Mouse (Mus musculus) urinary bladder, postnatal 10 days (tissue): Measurements from ENCODE around the gene Fosb.

Experiments
- DNase-seq: peaks from one replicate; pipeline ENCODE4 v3.0.0; 2022; ENCODE audit warnings: low spot score

Gene Fosb

GRCm38 (mm10) chr7:19306819-19307738, 2.8 kb downstream of the Fosb start:
- no peak for DNase-seq

- no peak for DNase-seq
Observed at GRCm38 (mm10) chr7:19305796-19306765, 3.8 kb downstream of the Fosb start.

- no peak for DNase-seq
Observed at GRCm38 (mm10) chr7:19305413-19305735, 4.5 kb downstream of the Fosb start.

GRCm38 (mm10) chr7:19304501-19305412, 5.1 kb downstream of the Fosb start:
- no peak for DNase-seq

GRCm38 (mm10) chr7:19303770-19304169, 6.1 kb downstream of the Fosb start:
- no peak for DNase-seq

GRCm38 (mm10) chr7:19303046-19303305, 6.9 kb downstream of the Fosb start:
- DNase-seq: no peak

- no peak for DNase-seq
Observed at GRCm38 (mm10) chr7:19302264-19303045, 7.4 kb downstream of the Fosb start.

- no peak for DNase-seq
Observed at GRCm38 (mm10) chr7:19301461-19302263, 8.2 kb downstream of the Fosb start.

- no peak for DNase-seq
Observed at GRCm38 (mm10) chr7:19300501-19301421, 9.1 kb downstream of the Fosb start.

- no peak for DNase-seq
Observed at GRCm38 (mm10) chr7:19299194-19299593, 10.7 kb downstream of the Fosb start.

- DNase-seq: no peak
Observed at GRCm38 (mm10) chr7:19297794-19298193, 12.1 kb downstream of the Fosb start.

- DNase-seq: no peak
Observed at GRCm38 (mm10) chr7:19297034-19297433, 12.8 kb downstream of the Fosb start.

GRCm38 (mm10) chr7:19295503-19296185, 14.2 kb downstream of the Fosb start:
- DNase-seq: peak; percentile 95

- no peak for DNase-seq
Observed at GRCm38 (mm10) chr7:19290969-19291596, 18.8 kb downstream of the Fosb start.

GRCm38 (mm10) chr7:19284763-19285162, 25.1 kb downstream of the Fosb start:
- DNase-seq: no peak

GRCm38 (mm10) chr7:19283406-19283804, 26.4 kb downstream of the Fosb start:
- DNase-seq: no peak

- no peak for DNase-seq
Observed at GRCm38 (mm10) chr7:19282791-19283405, 27.0 kb downstream of the Fosb start.

- DNase-seq: no peak
Observed at GRCm38 (mm10) chr7:19282385-19282784, 27.5 kb downstream of the Fosb start, which contains the start of gene Rtn2. TSS of gene Rtn2 (plus strand) at chr7:19282624.
